Mouse (Mus musculus) thymus, postnatal 36 days (tissue): ENCODE results near the gene Cox4i1.

Experiments used
- DNase-seq, 2 experiments: peaks; one replicate each; pipeline ENCODE4 v3.0.0; 2022; ENCODE audit warnings: mixed read lengths in 2 of 2

Gene Cox4i1

DNA sequence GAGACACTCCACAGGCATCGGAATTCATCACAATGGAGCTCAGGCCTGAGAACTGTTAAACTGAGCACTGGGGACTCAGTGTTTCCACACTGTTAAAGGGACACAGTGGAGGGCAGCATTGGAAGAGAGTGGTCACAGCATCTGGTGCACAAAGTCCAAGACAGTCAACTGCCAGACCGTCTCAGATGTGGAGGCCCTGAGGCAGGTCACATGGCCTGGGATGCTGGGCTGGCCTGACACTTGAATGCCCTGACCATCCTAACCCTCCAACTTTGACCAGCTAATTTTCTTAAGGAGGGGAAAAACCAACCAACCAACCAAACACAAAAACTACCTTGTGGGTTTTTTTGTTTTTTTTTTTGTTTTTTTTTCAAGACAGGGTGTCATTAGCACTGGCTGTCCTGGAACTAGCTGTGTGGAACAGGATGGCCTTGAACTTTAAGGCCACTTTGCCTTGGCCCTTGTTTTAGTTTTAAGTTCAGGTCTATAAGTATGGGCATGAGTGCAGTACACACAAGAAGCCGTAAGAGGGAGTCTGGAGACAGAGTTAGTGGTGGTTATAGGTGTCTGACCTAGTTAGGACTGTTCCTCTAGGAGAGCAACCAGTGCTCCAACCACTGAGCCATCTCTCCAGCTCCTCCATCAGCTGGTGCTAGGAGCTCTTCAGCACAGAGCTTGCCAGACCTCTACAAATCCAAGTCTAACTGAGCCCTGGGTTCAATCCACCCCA, 2.1 kb upstream of the Cox4i1 start:
- DNase-seq, result no peak

DNA sequence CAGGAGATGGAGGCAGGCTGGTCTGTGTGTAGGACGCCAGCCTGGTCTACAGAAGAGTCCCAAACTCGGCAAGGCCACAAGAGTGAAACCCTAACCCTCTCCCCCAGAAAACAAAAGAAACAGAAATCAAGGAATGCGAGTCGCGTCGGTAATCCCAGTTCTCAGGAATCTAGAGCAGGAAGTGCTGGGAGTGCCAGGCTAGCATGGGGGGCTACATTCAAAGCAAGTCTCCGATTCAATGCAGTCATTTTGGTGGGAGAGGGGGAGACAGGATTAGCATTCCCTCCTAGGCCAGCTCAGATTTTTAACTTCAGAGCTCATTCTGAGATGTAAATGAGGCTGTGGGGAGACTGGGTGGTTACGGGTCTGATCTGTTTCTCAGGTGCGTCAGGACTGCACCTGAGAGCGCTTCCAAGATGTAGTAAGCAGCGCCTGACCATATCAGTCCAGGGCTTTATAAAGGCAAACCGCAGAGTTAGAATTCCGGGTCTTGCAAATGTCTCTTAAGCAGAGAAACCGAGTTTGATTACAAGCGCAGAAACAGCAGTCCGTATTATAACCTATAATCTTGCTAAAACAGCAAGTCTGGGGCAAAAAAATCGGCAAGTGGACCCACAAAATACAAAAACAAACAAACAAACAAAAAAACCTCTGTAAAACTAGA, 1.1 kb upstream of the Cox4i1 start:
- no peak for DNase-seq

DNA sequence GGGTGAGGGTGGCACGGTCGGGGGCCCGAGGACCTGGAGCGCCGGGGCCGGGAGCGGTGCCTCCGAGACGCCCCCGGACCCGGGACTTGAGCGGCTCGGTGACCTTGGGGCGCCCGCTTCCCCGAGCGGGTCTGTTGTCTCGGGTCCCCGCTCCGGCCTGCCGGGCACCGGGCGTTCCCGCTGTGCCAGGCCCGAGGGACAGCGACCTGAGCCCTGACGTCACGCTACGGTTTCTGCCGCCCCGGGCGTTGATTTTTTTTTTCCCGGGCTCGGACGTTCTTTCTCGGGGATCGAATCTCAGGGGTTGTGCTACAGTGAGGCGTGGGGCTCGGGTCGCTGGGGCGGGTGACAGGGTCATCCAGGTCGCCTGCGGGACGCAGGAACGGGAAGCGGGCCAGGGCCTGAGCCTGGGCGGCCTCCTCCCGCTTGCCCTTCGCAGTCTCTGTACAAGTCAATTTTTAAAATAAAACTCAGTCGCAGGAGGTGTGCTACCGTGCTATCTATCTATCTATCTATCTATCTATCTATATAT, 418 bp downstream of the Cox4i1 start, which contains the start of gene Emc8:
Gene Emc8, minus strand, starts transcription at position 200 of the 532 bp plus-strand sequence.
- DNase-seq, result no peak

DNA sequence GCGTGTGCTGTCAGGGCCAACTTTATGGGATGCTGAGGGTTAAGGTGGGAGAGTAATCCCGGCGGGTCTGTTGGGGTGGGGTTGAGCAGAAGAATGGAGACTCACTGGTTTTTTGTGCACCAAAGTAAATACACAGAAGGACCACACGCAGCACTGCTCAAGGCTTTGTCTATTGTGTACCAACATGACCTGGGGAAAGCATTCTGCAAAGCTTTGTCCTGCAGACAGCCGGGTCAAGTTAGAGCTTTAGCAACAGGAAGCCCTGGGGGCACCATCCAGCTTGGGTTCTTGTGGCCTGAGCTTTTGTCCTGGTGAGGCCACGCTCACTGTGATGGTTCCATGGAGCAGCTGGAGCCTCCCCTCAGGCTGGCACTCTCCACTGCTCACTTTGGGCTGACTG, 3.8 kb downstream of the Cox4i1 start:
- DNase-seq, result no peak

DNA sequence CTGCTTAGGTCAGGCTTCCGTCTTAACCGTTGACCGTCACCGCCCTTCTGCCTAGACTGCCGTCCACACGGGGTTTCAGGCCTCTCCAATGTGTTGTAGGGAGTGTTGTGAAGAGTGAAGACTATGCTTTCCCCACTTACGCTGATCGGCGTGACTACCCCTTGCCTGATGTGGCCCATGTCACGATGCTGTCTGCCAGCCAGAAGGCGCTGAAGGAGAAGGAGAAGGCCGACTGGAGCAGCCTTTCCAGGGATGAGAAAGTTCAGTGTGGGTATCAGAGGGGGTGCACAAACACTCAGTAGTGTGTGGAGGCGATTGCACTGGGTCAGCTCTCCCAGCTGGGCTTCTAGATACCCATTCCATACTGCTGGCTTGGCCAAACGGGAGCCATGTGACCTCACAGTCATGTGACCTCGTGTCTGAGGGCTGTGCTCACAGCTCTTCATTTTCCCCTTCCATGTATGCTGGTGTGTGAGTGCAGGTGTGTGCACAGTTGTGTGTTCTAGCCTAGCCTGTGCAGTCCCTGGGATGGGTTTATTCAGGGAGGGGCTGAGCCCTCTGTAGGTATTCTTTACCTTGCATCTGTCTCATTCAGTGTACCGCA, 4.7 kb downstream of the Cox4i1 start:
- no peak for DNase-seq

DNA sequence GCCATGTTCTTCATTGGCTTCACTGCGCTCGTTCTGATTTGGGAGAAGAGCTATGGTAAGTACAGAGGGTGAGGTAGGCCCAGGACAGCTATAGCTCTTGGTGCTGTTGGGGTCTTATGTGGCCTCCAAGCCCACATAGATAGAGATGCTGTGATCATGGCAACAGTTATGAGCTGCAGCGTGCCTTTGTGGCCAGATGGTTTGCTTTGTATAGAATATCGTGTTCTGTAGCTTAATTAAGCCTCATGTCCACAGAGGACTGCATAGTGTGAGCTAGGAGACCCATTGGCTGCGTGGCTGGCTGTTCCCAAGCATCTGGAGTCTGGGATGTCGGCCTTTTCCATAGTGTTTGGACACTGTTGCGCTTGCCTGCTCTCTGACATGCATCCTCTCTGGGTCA, 5.3 kb downstream of the Cox4i1 start:
- DNase-seq, result no peak

DNA sequence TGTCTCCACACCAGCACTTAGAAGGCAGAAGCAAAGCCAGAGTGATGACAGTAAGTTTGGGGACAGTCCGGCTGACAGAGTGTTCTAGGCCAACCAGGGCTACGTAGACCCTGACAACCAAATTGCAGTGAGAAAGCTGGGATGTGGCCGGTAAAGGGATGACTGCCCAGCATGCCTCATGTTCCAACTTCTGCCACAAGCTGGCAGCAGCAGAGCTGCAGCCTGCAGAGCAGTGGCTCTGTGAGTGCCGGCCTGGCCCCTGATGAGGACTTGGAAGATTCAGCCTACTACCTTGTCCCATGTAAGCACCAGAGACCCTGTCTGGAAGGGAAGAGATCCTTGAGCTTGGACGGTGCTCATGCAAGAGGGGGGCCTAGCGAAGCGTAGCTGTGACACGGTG, 7.7 kb downstream of the Cox4i1 start:
- no peak for DNase-seq

DNA sequence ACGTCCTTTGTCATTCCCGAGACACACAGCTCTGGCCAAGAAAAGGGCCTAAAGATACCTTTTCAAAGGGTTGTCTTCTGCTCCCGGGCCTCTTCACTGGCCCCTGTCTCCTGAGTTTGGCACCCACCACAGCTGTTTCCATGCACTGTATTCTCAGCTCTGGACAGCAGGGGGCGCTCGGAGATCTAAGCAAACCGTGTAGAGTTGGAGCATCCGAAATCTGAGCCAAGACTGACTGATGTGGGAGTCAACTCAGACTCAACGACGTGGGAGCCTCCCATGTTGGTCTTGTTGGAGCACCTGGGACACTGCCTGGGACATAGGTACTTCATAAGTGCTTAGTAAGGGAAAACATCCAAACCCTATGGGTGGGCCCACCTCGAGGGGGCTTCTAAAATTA, 10.4 kb downstream of the Cox4i1 start:
- peak; percentile 77 to 84 for DNase-seq

DNA sequence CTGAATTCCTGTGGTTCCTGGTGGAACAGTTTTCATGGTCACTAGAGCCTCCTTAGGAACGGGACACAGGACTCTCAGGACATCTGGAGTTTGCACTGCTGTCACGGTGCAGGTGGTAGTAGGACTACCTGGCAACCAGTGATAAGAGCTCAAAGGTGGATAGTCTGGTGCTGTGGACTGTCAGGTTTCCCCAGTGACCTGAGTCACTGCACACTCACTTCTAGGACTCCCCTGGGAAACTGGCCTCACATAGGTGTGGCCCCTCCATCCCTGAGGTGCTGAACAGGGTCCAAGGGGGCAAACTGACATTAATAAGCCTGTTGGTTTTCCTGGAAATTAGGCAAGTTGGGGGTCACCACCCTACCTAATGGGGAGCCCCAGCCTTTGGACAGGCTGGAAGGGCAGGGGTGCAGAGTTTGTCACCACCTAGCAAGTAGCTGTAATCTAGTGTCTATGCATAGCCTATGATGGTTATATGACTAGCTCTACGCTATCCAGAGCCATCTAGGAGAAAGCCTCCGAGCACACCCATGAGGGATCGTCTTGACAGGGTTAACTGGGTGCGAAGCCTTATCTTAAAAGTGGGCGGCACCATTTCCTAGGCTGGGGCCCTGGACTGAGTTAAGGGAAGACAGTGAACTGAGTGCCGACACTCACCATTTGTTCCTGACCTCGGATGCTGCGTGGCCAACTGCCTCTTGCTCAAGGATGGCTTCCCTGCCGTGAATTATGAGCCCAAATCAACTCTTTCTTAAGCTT, 11.8 kb downstream of the Cox4i1 start:
- no peak for DNase-seq

DNA sequence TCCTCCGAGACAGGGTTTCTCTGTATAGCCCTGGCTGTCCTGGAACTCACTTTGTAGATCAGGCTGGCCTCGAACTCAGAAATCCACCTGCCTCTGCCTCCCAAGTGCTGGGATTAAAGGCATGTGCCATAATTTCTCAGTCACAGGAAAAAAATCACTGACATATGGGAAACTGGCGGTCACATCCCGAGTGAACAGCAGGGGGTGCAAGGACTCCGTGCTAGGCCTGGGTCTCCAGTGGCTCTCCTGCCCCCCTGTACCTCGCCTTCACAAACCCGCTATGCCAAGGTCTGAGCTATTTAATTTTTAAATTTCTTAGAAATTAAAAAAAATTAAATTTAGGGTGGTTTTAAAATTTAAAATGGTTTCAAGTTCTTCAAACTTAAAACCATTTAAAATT, 12.4 kb downstream of the Cox4i1 start:
- peak; percentile 66 to 69 for DNase-seq

DNA sequence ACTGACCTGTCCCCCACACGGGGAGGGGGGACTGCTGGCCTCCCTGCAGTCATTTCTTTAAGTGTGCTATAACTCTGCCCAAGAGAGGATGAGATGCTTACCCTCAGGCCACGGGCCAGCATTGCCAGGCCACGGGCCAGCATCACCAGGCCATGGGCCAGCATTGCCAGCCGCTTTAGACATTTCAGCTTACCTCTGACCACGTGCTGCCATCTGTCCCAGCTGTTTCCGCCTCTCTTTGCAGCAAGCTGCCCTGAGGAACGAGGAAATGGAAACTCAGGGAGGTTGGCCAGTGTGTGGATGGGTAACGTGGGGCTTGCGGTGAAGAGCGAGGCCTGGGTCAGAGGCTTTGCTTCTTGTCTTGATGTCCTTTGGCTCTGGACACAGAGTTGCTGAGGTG, 13.1 kb downstream of the Cox4i1 start:
- no peak for DNase-seq

DNA sequence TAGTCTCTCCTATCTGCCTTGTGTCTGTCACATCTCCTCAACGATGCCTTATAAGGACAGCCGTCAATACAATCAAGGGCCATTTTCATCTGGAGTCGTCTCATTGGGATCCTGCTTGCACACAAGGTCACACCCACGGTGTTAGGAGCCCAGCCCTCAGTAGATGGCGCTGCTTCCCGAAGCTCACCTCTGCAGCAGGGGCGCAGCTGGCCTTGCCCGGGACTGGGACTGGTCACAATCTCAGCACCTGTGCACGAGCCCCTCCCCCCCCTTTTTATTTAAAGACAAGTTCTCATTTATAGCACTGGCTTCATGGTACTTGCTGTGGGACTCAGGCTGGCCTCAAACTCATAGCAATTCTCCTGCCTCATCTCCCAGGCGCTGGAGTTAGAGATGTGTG, 15.6 kb downstream of the Cox4i1 start:
- DNase-seq, result peak; percentile 82 to 83

DNA sequence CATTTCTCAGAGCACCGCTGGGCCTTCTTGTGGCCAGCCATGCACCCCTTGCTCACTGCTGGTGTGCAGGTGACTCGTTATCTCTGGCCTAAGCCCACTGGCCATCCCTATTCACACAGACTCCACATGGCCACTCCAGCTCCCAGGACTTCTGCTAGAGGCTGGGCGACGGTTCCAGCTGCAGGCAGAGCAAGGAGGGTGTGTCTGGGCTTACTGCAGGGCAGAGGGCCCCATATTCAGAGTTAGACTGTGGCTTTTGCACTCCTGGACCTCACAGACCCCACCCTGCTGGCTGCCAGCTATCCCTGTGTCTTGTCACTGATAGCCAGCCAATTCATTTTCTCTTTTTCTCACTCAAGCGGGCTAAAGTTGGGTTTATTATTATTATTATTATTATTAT, 16.1 kb downstream of the Cox4i1 start:
- DNase-seq, result no peak

DNA sequence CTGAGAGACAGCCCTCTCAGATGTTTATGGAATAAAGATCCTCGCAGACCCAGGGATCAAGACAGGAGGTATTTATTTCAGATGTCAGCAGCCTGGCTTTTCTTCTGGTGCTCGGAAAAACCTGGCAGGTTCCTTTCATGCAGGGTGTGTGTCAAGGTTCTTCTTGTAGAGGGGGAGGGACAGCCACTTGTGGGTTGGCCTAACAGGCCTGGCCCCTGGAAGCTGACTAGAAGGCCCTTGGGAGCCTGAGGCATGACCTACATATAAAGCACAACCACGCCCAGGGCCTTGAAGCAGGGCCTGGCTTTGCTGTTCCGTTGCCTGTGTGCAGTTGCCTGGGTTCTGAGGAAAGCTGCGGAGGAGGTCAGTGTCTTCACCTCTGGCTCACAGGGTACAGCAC, 17.1 kb downstream of the Cox4i1 start:
- DNase-seq, result no peak

DNA sequence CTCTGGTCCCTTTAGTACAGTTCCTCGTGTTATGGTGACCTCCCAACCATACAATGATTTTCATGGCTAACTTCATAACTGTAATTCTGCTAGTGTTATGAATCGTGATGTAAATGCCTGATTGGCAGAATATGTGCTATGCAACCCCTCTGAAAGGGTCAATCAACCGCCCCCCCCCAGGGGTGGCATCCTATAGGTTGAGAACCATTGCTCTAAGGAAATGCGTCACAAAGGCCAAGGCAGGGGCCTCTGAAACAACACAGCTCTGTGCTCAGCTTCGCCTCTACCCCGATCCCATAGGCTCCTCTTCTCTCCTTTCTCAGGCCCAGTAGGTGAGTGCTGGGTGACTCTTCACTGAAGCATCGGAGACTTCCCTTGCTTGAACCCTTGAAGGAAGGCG, 17.6 kb downstream of the Cox4i1 start:
- DNase-seq, result no peak

DNA sequence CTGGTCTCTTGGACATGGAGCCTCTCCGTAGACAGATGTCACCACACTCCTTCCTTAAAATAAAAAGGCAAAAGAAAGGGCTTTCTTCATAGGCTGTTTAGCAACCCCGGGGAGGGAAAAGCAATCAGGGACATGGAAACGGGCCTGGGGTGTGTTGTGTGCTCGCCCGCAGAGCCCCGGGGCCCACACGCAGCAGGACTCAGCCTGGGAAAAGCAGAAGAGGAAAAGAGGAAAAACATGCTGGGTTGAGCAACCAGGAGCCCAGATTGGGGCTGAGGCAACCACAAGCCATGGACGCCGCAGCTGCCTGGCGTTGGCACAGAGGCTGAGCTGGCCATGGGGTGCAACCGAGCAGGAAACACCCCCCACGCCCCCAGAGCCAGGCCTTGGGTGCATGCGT, 18.0 kb downstream of the Cox4i1 start:
- DNase-seq, result no peak

DNA sequence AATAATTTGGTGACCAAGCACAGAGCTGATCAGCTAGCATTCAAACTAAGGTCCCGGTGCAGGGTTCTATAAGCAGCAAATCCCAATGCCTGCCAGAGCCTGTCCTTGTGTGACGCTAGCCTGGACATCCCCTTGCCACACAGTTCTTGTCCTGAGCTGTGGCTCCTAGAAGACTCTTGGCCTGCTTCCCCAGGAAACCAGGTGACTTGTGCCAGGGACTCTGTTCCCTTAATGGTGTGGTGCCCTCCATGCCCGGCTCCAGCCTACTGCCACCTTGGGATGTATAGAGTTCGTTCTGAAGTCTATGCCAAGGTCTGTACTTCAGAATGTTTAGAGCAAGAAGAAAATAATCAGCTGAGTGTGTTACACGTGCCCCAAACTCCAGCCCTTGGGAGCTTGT, 18.6 kb downstream of the Cox4i1 start:
- no peak for DNase-seq

DNA sequence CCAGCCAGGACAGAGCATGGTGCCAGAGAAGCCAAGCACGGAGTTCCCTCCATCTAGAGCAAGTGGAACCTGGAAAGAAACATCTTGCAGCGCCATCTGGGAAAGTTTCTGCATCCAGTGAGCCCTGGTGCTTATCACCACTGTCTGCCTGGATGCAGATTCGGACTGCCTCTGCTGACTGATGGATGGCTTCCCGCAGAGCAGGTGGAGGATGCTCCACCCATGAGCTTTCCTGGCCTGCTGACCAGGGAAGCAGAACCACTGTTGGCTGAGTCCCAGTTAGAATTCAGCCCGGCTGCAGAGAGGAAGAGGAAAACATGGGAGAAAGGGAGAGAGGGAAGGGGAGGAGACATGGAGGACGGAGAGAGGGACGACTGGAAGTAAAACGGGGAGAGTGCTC, 19.8 kb downstream of the Cox4i1 start:
- no peak for DNase-seq

DNA sequence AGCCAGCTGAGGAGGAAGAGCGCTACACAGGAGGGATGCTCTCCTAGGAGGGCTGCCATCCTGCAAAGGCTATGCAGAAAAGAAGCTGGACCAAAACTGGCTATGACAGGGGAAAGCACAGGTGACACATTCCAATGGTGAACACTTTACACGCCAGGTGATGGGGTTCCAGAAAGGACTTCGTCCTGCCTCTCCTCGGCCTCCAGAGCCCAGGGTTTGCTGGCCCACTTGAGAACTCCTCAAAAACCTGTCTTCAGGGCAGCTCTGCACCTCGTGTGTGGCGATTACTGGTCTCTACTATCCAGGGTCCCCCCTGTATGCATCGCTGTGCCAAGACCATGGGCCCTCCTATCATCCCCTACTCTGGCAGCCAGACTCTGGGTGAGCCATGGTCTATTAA, 20.5 kb downstream of the Cox4i1 start:
- DNase-seq, result no peak

DNA sequence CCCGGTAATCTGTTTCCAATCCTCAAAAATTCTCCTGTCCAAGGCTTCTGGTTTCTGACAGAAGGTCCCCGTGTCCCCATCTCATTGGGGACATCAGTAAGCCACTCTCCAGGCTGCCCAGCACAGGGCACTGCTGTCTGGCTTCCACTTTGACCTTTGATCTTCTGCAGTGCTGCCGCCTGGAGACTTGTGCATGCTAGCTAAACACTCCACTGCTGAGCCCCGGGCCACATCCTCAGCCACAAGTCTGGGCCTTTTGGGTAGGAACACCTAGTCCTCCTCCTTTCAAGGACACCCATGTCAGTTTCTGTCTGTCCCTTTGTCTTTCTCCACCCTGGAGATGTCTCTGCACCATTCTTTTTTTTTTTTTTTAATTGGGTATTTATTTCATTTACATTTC, 24.9 kb downstream of the Cox4i1 start:
- DNase-seq, result no peak

DNA sequence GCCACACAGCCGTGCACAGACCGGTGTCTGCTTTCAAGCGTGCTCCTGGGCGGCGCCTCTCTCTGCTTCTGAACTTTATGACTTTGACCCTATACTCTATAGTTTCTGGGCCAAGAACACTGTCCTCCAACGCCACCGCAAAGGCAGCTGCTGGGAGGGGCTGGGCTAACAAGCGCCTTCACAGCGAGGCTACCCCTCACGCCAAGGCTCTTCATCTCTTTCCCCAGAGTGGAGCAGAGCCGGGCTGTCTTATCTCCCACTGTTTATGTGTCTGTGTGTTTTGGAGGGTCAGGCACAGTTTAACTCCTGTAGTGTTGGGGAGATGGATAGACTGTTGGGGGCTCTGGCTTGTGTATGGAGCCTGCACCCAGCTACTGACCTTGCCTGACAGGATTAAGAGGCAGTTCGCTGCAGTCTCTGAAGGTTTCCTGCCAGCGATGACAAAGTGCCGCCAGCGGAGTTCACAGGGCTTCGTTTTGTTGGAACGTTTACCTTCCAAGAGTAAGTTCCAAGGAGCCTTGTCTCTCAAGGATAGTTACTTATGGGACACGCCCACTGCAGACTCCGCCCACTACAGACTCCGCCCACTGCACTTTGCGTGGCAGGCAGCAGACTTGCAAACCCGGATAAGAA, 26.0 kb downstream of the Cox4i1 start:
- DNase-seq, result no peak

DNA sequence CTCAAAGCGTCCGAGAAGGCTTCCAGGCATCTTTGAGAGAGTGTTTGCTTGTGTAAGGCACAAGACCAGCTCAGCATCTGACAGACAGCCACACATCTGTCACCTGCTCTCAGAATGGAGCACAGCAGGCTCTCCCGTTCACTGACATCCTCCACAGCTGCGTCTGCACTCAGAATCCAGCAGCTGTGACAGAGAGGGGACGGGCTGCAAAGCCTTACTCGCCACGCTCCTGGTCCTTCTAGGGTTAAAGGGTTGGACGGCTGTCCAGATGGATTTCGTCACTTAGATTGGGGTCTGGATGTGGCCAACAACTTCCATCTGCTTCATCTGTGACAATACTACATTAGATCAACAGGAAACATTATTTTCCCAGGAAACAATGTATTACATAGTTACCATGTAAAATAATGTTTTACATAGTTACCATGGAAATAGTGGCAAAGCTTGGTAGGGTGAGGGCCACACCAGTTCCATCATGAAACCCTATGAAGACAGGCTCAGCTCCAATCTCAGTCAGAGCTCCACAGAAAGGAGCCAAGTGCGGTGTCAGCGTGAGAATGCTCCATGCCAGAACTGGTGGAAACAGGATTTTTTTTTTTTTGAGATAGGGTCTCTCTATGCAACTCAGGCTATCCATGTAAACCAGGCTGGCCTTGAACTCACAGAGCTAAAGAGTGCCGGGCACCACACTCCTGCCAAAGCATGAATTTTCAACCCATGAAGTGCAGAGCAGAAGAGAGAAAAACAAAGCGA, 28.6 kb downstream of the Cox4i1 start:
- DNase-seq, result peak; percentile 68 to 84
